Mouse (Mus musculus): Measurements from ENCODE around the gene Crebl2.

DNA sequence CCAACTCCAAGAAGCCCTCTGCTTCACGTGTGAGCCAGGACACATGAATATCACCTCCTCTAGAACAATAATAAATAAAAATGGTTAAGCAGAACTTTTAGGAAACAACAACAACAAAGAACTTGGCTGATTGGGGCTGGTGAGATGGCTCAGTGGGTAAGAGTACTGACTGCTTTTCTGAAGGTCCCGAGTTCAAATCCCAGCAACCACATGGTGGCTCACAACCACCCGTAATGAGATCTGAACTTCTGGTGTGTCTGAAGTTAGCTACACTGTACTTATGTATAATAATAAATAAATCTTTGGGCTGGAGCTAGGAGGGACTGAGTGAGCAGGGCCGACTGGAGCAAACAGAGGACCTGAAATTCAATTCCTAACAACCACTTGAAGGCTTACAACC lies 47.3 kb downstream of the Crebl2 start:
- TF ChIP-seq CTCF (IDR thresholded peaks at IDR 0.05 in 2 of 3, conservative IDR thresholded peaks at IDR 0.05 in 1 of 3; ENCODE audit: control insufficient read depth in 1 of 3, insufficient read depth in 1 of 3, low read depth in 2 of 3, low read length in 3 of 3, poor library complexity in 1 of 3, severe bottlenecking in 1 of 3) = no peak
- no peak for TF ChIP-seq CHD1 (IDR thresholded peaks at IDR 0.05; ENCODE audit: low read depth, low read length)
